Mouse (Mus musculus) CH12.LX (cell line): ENCODE results near the gene Chrna1. TPM values are rescaled to one million over a fixed set of nuclear protein-coding genes. Genes with fewer than 3 reads are reported as not detected.

Experiments used
- DNase-seq: peaks from one replicate; pipeline ENCODE4 v3.0.0-alpha.2; 2013; ENCODE audit errors: extremely low read depth
- H3K27ac ChIP-seq: 2 replicates; pipeline ENCODE4 v1.5.1; 2012; ENCODE audit warnings: low read depth, mild to moderate bottlenecking, control low read depth, moderate library complexity; ENCODE audit not compliant: insufficient read depth
- H3K27me3 ChIP-seq: replicated peaks from 2 replicates; pipeline ENCODE3; 2012; ENCODE audit warnings: inconsistent platforms
- H3K36me3 ChIP-seq, 2 experiments: replicated peaks in 1 of 2; 2 replicates each; pipeline versions ENCODE3 to v1.6.1; 2012; ENCODE audit warnings: inconsistent platforms in 1 of 2, low read length in 1 of 2, mild to moderate bottlenecking in 1 of 2, mixed read lengths in 1 of 2, moderate library complexity in 1 of 2; ENCODE audit not compliant: control insufficient read depth in 1 of 2, insufficient read depth in 1 of 2
- H3K4me1 ChIP-seq, 2 experiments: 2 replicates each; pipeline ENCODE4 v1.6.1; 2012; ENCODE audit warnings: inconsistent platforms in 1 of 2, moderate library complexity in 1 of 2; ENCODE audit not compliant: insufficient read depth in 2 of 2, control insufficient read depth in 1 of 2
- H3K4me2 ChIP-seq: 2 replicates; pipeline ENCODE4 v1.6.1; 2012; ENCODE audit warnings: low read depth, mild to moderate bottlenecking, control low read depth; ENCODE audit not compliant: poor library complexity, insufficient read depth, severe bottlenecking
- H3K4me3 ChIP-seq, 3 experiments: fragments of 150-350 bp in 1 of 3; sonication (generic) in 1 of 3; replicated peaks in 1 of 3; 2 replicates each; pipeline versions ENCODE3 to v1.5.1; 2011 to 2012; ENCODE audit warnings: low read depth in 2 of 3, low read length in 2 of 3, mild to moderate bottlenecking in 2 of 3, moderate library complexity in 2 of 3, control low read depth in 1 of 3, improper control_type of control experiment in 1 of 3, inconsistent platforms in 1 of 3, mixed read lengths in 1 of 3; ENCODE audit not compliant: poor library complexity in 1 of 3
- H3K79me2 ChIP-seq: replicated peaks from 2 replicates; pipeline ENCODE4 v1.6.1; 2012; ENCODE audit warnings: mild to moderate bottlenecking, moderate library complexity; ENCODE audit not compliant: control insufficient read depth, poor library complexity, insufficient read depth, severe bottlenecking; ENCODE audit errors: extremely low read depth
- H3K9ac ChIP-seq: 2 replicates; pipeline ENCODE4 v1.6.1; 2012; ENCODE audit warnings: low read depth, mild to moderate bottlenecking, control low read depth, moderate library complexity; ENCODE audit not compliant: insufficient read depth
- H3K9me3 ChIP-seq: replicated peaks from 2 replicates; pipeline ENCODE3; 2012; ENCODE audit warnings: low read length, inconsistent platforms, mixed read lengths
- BHLHE40 ChIP-seq: IDR thresholded peaks from 2 replicates; pipeline ENCODE4 v1.6.1; 2011; ENCODE audit warnings: mild to moderate bottlenecking, low read depth, low read length, improper control_type of control experiment
- CTCF ChIP-seq, 2 experiments: IDR thresholded peaks in 1 of 2; conservative IDR thresholded peaks in 1 of 2; 2 replicates each; pipeline ENCODE4 v1.5.1; 2011 to 2012; ENCODE audit warnings: low read depth in 2 of 2, low read length in 2 of 2, improper control_type of control experiment in 1 of 2, inconsistent platforms in 1 of 2, mild to moderate bottlenecking in 1 of 2, moderate library complexity in 1 of 2
- E2F4 ChIP-seq: IDR thresholded peaks from 2 replicates; pipeline ENCODE4 v1.6.1; 2011; ENCODE audit warnings: low read depth, low read length, improper control_type of control experiment; ENCODE audit not compliant: insufficient replicate concordance
- EP300 ChIP-seq: IDR thresholded peaks from 2 replicates; pipeline ENCODE4 v1.6.1; 2011; ENCODE audit warnings: low read length, improper control_type of control experiment
- ETS1 ChIP-seq: conservative IDR thresholded peaks from 2 replicates; pipeline ENCODE4 v1.6.1; 2012; ENCODE audit warnings: low read depth, mild to moderate bottlenecking, inconsistent platforms, low read length, improper control_type of control experiment, moderate library complexity
- GABPA ChIP-seq: IDR thresholded peaks from 2 replicates; pipeline ENCODE4 v1.6.1; 2012; ENCODE audit warnings: low read depth, low read length, improper control_type of control experiment, inconsistent platforms; ENCODE audit not compliant: insufficient replicate concordance
- IRF4 ChIP-seq: IDR thresholded peaks from 2 replicates; pipeline ENCODE4 v1.6.1; 2014; ENCODE audit warnings: low read depth, mild to moderate bottlenecking, inconsistent platforms, low read length, improper control_type of control experiment
- JUN ChIP-seq: IDR thresholded peaks from 2 replicates; pipeline ENCODE4 v1.6.1; 2011; ENCODE audit warnings: low read depth, mild to moderate bottlenecking, low read length, improper control_type of control experiment, moderate library complexity; ENCODE audit not compliant: insufficient read depth
- MAFK ChIP-seq: IDR thresholded peaks from 2 replicates; pipeline ENCODE4 v1.6.1; 2011; ENCODE audit warnings: low read length, improper control_type of control experiment; ENCODE audit not compliant: insufficient replicate concordance
- MAX ChIP-seq: IDR thresholded peaks from 2 replicates; pipeline ENCODE4 v1.6.1; 2011; ENCODE audit warnings: low read length, improper control_type of control experiment
- MAZ ChIP-seq: IDR thresholded peaks from 2 replicates; pipeline ENCODE4 v1.6.1; 2012; ENCODE audit warnings: low read depth, mild to moderate bottlenecking, inconsistent platforms, low read length, improper control_type of control experiment, moderate library complexity
- MEF2A ChIP-seq: IDR thresholded peaks from 2 replicates; pipeline ENCODE4 v1.6.1; 2014; ENCODE audit warnings: low read depth, mild to moderate bottlenecking, inconsistent platforms, low read length, improper control_type of control experiment, borderline replicate concordance
- NELFE ChIP-seq: IDR thresholded peaks from 2 replicates; pipeline ENCODE4 v1.6.1; 2011; ENCODE audit warnings: low read depth, low read length, improper control_type of control experiment
- NRF1 ChIP-seq: IDR thresholded peaks from 2 replicates; pipeline ENCODE4 v1.6.1; 2014; ENCODE audit warnings: low read depth, mild to moderate bottlenecking, inconsistent platforms, low read length, improper control_type of control experiment, moderate library complexity
- TBP ChIP-seq: conservative IDR thresholded peaks from 2 replicates; pipeline ENCODE4 v1.6.1; 2011; ENCODE audit warnings: low read depth, low read length, improper control_type of control experiment
- TCF12 ChIP-seq: IDR thresholded peaks from 2 replicates; pipeline ENCODE4 v1.6.1; 2014; ENCODE audit warnings: low read depth, mild to moderate bottlenecking, inconsistent platforms, low read length, improper control_type of control experiment
- UBTF ChIP-seq: IDR thresholded peaks from 2 replicates; pipeline ENCODE4 v1.6.1; 2012; ENCODE audit warnings: low read depth, mild to moderate bottlenecking, inconsistent platforms, low read length, improper control_type of control experiment, moderate library complexity
- USF2 ChIP-seq: conservative IDR thresholded peaks from 2 replicates; pipeline ENCODE4 v1.6.1; 2011; ENCODE audit warnings: low read depth, low read length, improper control_type of control experiment
- ZC3H11A ChIP-seq: IDR thresholded peaks from 2 replicates; pipeline ENCODE4 v1.6.1; 2012; ENCODE audit warnings: low read depth, mild to moderate bottlenecking, inconsistent platforms, low read length, improper control_type of control experiment
- ZNF384 ChIP-seq: IDR thresholded peaks from 2 replicates; pipeline ENCODE4 v1.6.1; 2012; ENCODE audit warnings: low read depth, low read length, improper control_type of control experiment, inconsistent platforms
- dilution Hi-C: fragments of 300-500 bp; cut with MboI; formaldehyde crosslinking; loops from 2 replicates; pipeline ENCODE4 v1.14.3; 2020; ENCODE audit warnings: low sequenced_read_pairs; ENCODE audit not compliant: extremely low pct_unique_long_range_greater_than_20kb, extremely low pct_ligation_motif_present
- in situ Hi-C: fragments of 300-500 bp; cut with MboI; formaldehyde crosslinking; loops from 3 replicates; pipeline ENCODE4 v1.14.3; 2019; ENCODE audit warnings: low sequenced_read_pairs, low pct_ligation_motif_present, low pct_unique_long_range_greater_than_20kb, mixed read lengths
- polyA plus RNA-seq: library from polyadenylated mRNA; unstranded; fragments of >175 nt; gene quantifications from 2 replicates; pipeline ENCODE4 v1.2.1, GENCODE M21; 2012; ENCODE audit warnings: low read depth; ENCODE audit not compliant: insufficient read length
- total RNA-seq, 2 experiments: library from RNA; depleted of rRNA; stranded (reverse); fragments of 300-350 nt in 1 of 2; fragments of >200 nt in 1 of 2; gene quantifications; 2 replicates each; pipeline ENCODE4 v1.2.3; 2012 to 2014

The Chrna1 gene
- total and polyA plus RNA-seq, 3 experiments, result not detected

DNA sequence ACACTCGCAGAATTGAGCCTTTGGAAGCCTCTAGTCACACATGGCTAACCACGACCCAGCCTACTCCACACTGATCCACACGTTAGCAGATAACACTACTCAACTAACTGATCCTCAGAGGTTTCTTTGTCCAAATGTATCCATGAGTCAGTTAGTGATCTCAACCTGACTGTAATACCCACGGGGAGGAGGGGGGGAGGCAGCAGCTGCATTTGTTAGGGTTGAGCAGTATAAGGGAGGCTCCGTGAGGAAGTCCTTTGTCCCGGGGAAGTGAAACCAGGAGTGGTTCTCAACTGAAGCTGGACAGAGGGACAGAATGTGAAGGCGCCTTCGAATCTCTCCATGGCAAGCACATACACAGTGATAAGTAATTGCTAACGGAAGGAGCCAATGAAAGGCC, 53.4 kb downstream of the Chrna1 start:
- Histone ChIP-seq H3K27me3 (peaks cover 1% of the 10 kb centered on the region), H3K4me1 (peaks cover 12 to 19% of the 10 kb centered on the region in 2 experiments; a peak in 3 of 4 replicates), H3K9ac (no peak overlapping the region), H3K4me3 (no peak overlapping the region), H3K36me3 (no peaks in the 10 kb centered on the region), H3K27ac (no peak overlapping the region), H3K4me2 (peak overlapping the region; percentile 40; the same call in 1 of the 2 replicates), H3K79me2 (no peaks in the 10 kb centered on the region), H3K9me3 (peaks cover 9% of the 10 kb centered on the region)
- DNase-seq, result no peak
- dilution Hi-C loops, result no loop called here
- TF ChIP-seq TBP (no peak), EP300 (peak; percentile 83), MAZ (0 out of 2 replicates have a peak, but pooled peaks have one; percentile 40), IRF4 (peak; percentile 78), TCF12 (peak; percentile 37; the same call in 1 of the 2 replicates)
- in situ Hi-C loops, result no loop called here

DNA sequence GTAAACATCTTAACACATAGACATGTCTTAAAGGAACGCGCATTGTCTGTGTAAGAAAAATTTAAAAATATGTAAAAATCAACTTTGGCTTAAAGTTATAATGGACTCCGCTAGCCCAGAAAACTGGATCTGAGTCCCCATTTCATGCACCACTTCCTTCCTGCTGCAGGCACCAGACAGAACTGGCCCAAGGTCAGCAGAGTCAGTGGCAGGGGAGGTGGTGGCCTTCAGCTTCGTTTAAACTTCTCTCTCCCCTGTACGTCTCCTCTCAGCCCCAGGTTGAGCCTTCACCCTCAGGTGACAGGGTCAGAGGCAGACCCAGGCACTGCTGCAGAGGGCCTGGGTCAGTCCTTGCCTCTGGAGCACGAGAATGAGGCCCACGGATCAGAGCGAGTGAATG, 57.2 kb downstream of the Chrna1 start:
- Histone ChIP-seq H3K4me1 (peaks cover 13 to 23% of the 10 kb centered on the region in 2 experiments; a peak in 3 of 4 replicates), H3K79me2 (no peaks in the 10 kb centered on the region), H3K36me3 (no peaks in the 10 kb centered on the region), H3K27me3 (peaks cover 1% of the 10 kb centered on the region), H3K9ac (no peak overlapping the region), H3K4me3 (no peak overlapping the region), H3K27ac (no peak overlapping the region), H3K9me3 (no peaks in the 10 kb centered on the region), H3K4me2 (no peak overlapping the region)
- dilution Hi-C loops (no loop called here), in situ Hi-C loops (no loop called here)
- no peak for DNase-seq
- TF ChIP-seq MAX (no peak), BHLHE40 (no peak)

DNA sequence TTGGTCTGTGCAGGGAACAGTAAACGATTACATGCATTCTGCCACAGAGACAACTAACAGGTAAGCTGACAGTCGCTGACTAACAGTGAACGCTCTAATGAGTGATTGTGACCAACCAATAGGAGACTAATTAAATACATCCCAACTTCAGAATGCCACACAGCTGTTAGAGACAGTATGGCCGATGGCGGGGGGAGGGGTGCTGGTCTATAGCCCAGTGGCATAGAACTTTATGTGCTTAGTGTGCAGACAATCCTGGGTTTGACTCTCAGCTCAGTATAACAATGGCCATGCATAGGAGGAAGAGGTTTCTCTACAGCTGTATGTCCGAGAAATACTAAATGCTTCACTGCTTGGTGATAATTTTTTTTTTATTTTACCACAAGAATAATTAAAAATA, 57.8 kb downstream of the Chrna1 start:
- no peak for DNase-seq
- no peak overlapping the region for H3K9ac ChIP-seq
- no peaks in the 10 kb centered on the region for H3K36me3 ChIP-seq
- in situ Hi-C loops (no loop called here), dilution Hi-C loops (no loop called here)
- no peaks in the 10 kb centered on the region for H3K27me3 ChIP-seq
- H3K4me3 ChIP-seq, result no peak overlapping the region
- TF ChIP-seq MAFK, result no peak
- TF ChIP-seq CTCF (conservative IDR thresholded peaks at IDR 0.05 in 1 of 2, IDR thresholded peaks at IDR 0.05 in 1 of 2; ENCODE audit: low read depth in 2 of 2, low read length in 2 of 2), result no peak
- no peak for TF ChIP-seq UBTF
- TF ChIP-seq GABPA, result no peak
- TF ChIP-seq IRF4, result no peak
- no peak for TF ChIP-seq MAX
- no peak for TF ChIP-seq ETS1
- no peak for TF ChIP-seq USF2
- TF ChIP-seq ZNF384, result no peak
- TF ChIP-seq TBP, result no peak
- no peak for TF ChIP-seq NRF1
- TF ChIP-seq JUN, result no peak
- no peak for TF ChIP-seq E2F4
- no peak for TF ChIP-seq MEF2A
- TF ChIP-seq ZC3H11A, result no peak
- TF ChIP-seq NELFE, result no peak
- no peak for TF ChIP-seq EP300
- H3K4me2 ChIP-seq, result no peak overlapping the region
- no peaks in the 10 kb centered on the region for H3K9me3 ChIP-seq
- no peaks in the 10 kb centered on the region for H3K79me2 ChIP-seq
- H3K4me1 ChIP-seq, result peaks cover 13 to 23% of the 10 kb centered on the region in 2 experiments; a peak in 3 of 4 replicates
- no peak overlapping the region for H3K27ac ChIP-seq
